Mouse (Mus musculus) heart, embryonic 14.5 days (tissue): ENCODE measurements around the gene AC124502.3. TPM values are rescaled to one million over a fixed set of nuclear protein-coding genes. Genes with fewer than 3 reads are reported as not detected.
"Not testable (repeated sequence)": the region's sequence is repeated elsewhere in the genome, so short reads cannot be mapped to it uniquely, and the experiment has no call there.

Source experiments
- ATAC-seq: fragments of 200-750 bp; cut with Nextera tagmentation; 2 replicates; pipeline ENCODE4 v1.8.0; 2017; ENCODE audit warnings: low read depth, moderate TSS enrichment; ENCODE audit not compliant: insufficient number of reproducible peaks, insufficient read depth, low FRiP score
- H3K27ac ChIP-seq, 2 experiments: fragments of 200-500 bp in 1 of 2; fragments of 300-500 bp in 1 of 2; sonication (generic) in 1 of 2; replicated peaks in 1 of 2; 2 replicates each; pipeline ENCODE4 v1.5.1; 2012 to 2014; ENCODE audit warnings: low read depth in 2 of 2, low read length in 2 of 2, control low read depth in 1 of 2, mild to moderate bottlenecking in 1 of 2, mixed read lengths in 1 of 2; ENCODE audit not compliant: control insufficient read depth in 1 of 2, insufficient read depth in 1 of 2
- H3K27me3 ChIP-seq: fragments of 300-500 bp; sonication (generic); 2 replicates; pipeline ENCODE4 v1.6.1; 2014; ENCODE audit warnings: mild to moderate bottlenecking, low read length, control low read depth; ENCODE audit not compliant: control insufficient read depth, insufficient read depth
- H3K36me3 ChIP-seq: fragments of 300-500 bp; sonication (generic); 2 replicates; pipeline ENCODE4 v1.6.1; 2014; ENCODE audit warnings: mild to moderate bottlenecking, control low read depth, low read length, mixed read lengths; ENCODE audit not compliant: control insufficient read depth, insufficient read depth
- H3K4me1 ChIP-seq, 2 experiments: fragments of 200-500 bp in 1 of 2; fragments of 300-500 bp in 1 of 2; sonication (generic) in 1 of 2; 2 replicates each; pipeline ENCODE4 v1.6.1; 2012 to 2014; ENCODE audit warnings: low read length in 2 of 2, control low read depth in 1 of 2, mixed read lengths in 1 of 2; ENCODE audit not compliant: control insufficient read depth in 2 of 2, insufficient read depth in 2 of 2
- H3K4me2 ChIP-seq: fragments of 300-500 bp; sonication (generic); 2 replicates; pipeline ENCODE4 v1.6.1; 2014; ENCODE audit warnings: mild to moderate bottlenecking, low read length
- H3K4me3 ChIP-seq, 2 experiments: fragments of 200-500 bp in 1 of 2; fragments of 300-500 bp in 1 of 2; sonication (generic) in 1 of 2; 2 replicates each; pipeline ENCODE4 v1.5.1; 2012 to 2014; ENCODE audit warnings: low read length in 2 of 2, mild to moderate bottlenecking in 2 of 2, control low read depth in 1 of 2, low read depth in 1 of 2, moderate library complexity in 1 of 2; ENCODE audit not compliant: control insufficient read depth in 1 of 2, insufficient read depth in 1 of 2
- H3K9ac ChIP-seq: fragments of 300-500 bp; sonication (generic); 2 replicates; pipeline ENCODE4 v1.6.1; 2014; ENCODE audit warnings: mild to moderate bottlenecking, low read length
- H3K9me3 ChIP-seq: fragments of 300-500 bp; sonication (generic); 2 replicates; pipeline ENCODE4 v1.6.1; 2016; ENCODE audit warnings: low read length, control low read depth; ENCODE audit not compliant: control insufficient read depth
- WGBS: fragments of 180-500 bp; shearing (Covaris S2); extraction: QIAGEN DNeasy Blood & Tissue Kit; methylation state at CpG from one replicate; pipeline ENCODE4 v1.1.7; 2014; 5-methylcytosine and 5-hydroxymethylcytosine counted together
- polyA plus RNA-seq: library from polyadenylated mRNA; unstranded; fragments of >200 nt; fragmentation: Nextera tagmentation; extraction: Ambion mirVana; gene quantifications from 2 replicates; pipeline ENCODE4 v1.2.1, GENCODE M21; 2014

Gene AC124502.3
- polyA plus RNA-seq, 1 experiment from 2014 or later = 1.4 TPM

GRCm38 (mm10) chr19:4994043-4994442 is 44.6 kb upstream of the AC124502.3 start:
- no peak for ATAC-seq
- no peak overlapping the region for H3K27ac ChIP-seq
- 55% methylated on average over 5 of the region's 5 CpGs for WGBS
- H3K4me3 ChIP-seq = no peak overlapping the region
- H3K9ac ChIP-seq = no peak overlapping the region
- H3K27me3 ChIP-seq = peaks cover 25% of the 10 kb centered on the region
- H3K4me2 ChIP-seq = no peak overlapping the region
- no peaks in the 10 kb centered on the region for H3K9me3 ChIP-seq
- no peaks in the 10 kb centered on the region for H3K36me3 ChIP-seq
- H3K4me1 ChIP-seq = peaks cover 26 to 32% of the 10 kb centered on the region in 2 experiments

GRCm38 (mm10) chr19:4999445-5000140 is 39.1 kb upstream of the AC124502.3 start:
- ATAC-seq = no peak
- peaks cover 15 to 17% of the 10 kb centered on the region in 2 experiments for H3K4me1 ChIP-seq
- no peaks in the 10 kb centered on the region for H3K27me3 ChIP-seq
- H3K9me3 ChIP-seq = no peaks in the 10 kb centered on the region
- no peaks in the 10 kb centered on the region for H3K36me3 ChIP-seq
- WGBS = 50% methylated on average over 6 of the region's 6 CpGs
- H3K27ac ChIP-seq = no peak overlapping the region
- H3K4me2 ChIP-seq = peak overlapping the region; percentile 21; the same call in 1 of the 2 replicates
- no peak overlapping the region for H3K4me3 ChIP-seq
- H3K9ac ChIP-seq = no peak overlapping the region

- peak overlapping the region; percentile 22 to 38 for H3K4me3 ChIP-seq
- H3K27ac ChIP-seq = no peak overlapping the region; a peak in 1 of 4 replicates
- ATAC-seq = peak; percentile 76
- H3K9ac ChIP-seq = peak overlapping the region; percentile 59
- WGBS = under 1% methylated on average over 39 of the region's 39 CpGs
- H3K9me3 ChIP-seq = no peaks in the 10 kb centered on the region
- H3K36me3 ChIP-seq = no peaks in the 10 kb centered on the region
- H3K4me2 ChIP-seq = peak overlapping the region; percentile 67
- H3K27me3 ChIP-seq = no peaks in the 10 kb centered on the region
- peaks cover 12 to 17% of the 10 kb centered on the region in 2 experiments for H3K4me1 ChIP-seq
These were observed 36.9 kb upstream of the AC124502.3 start for GRCm38 (mm10) chr19:5001666-5002406.

GRCm38 (mm10) chr19:5003644-5004043 is 35.0 kb upstream of the AC124502.3 start:
- not testable (repeated sequence) for H3K4me3 ChIP-seq, H3K27ac ChIP-seq, H3K36me3 ChIP-seq, H3K9ac ChIP-seq, H3K27me3 ChIP-seq, H3K9me3 ChIP-seq, ATAC-seq, H3K4me2 ChIP-seq
- WGBS = 52% methylated on average over 2 of the region's 2 CpGs
- peaks cover 12 to 17% of the 10 kb centered on the region in 2 experiments for H3K4me1 ChIP-seq

- no peaks in the 10 kb centered on the region for H3K9me3 ChIP-seq
- no peak overlapping the region for H3K4me2 ChIP-seq
- no peak overlapping the region for H3K9ac ChIP-seq
- peaks cover 7 to 8% of the 10 kb centered on the region in 2 experiments for H3K4me1 ChIP-seq
- no peak overlapping the region for H3K4me3 ChIP-seq
- no peaks in the 10 kb centered on the region for H3K27me3 ChIP-seq
- H3K27ac ChIP-seq = no peak overlapping the region
- 53% methylated on average over 4 of the region's 4 CpGs for WGBS
- no peaks in the 10 kb centered on the region for H3K36me3 ChIP-seq
- ATAC-seq = no peak
These were observed 33.8 kb upstream of the AC124502.3 start for GRCm38 (mm10) chr19:5004925-5005324.

GRCm38 (mm10) chr19:5013138-5013537 is 25.6 kb upstream of the AC124502.3 start:
- peak overlapping the region in 1 of 2 experiments; percentile 29; a peak in 1 of 4 replicates for H3K27ac ChIP-seq
- 30% methylated on average over 8 of the region's 8 CpGs for WGBS
- H3K36me3 ChIP-seq = no peaks in the 10 kb centered on the region

GRCm38 (mm10) chr19:5014961-5015398 is 23.7 kb upstream of the AC124502.3 start:
- Histone ChIP-seq H3K9ac (no peak overlapping the region), H3K36me3 (no peaks in the 10 kb centered on the region), H3K9me3 (no peaks in the 10 kb centered on the region), H3K4me2 (no peak overlapping the region), H3K27ac (peak overlapping the region in 1 of 2 experiments; percentile 94; a peak in 1 of 4 replicates), H3K4me1 (peaks cover 14 to 18% of the 10 kb centered on the region in 2 experiments), H3K4me3 (no peak overlapping the region), H3K27me3 (no peaks in the 10 kb centered on the region)
- ATAC-seq = no peak
- 23% methylated on average over 8 of the region's 8 CpGs for WGBS

More at GRCm38 (mm10) chr19:5013138-5013537, 25.6 kb upstream of the AC124502.3 start:
- H3K4me3 ChIP-seq = no peak overlapping the region
- H3K9ac ChIP-seq = no peak overlapping the region
- no peak for ATAC-seq
- no peaks in the 10 kb centered on the region for H3K27me3 ChIP-seq
- no peaks in the 10 kb centered on the region for H3K9me3 ChIP-seq
- peaks cover 14 to 17% of the 10 kb centered on the region in 2 experiments for H3K4me1 ChIP-seq
- H3K4me2 ChIP-seq = no peak overlapping the region
